Mouse (Mus musculus): ENCODE data around the gene Pecr.

Pecr gene

DNA sequence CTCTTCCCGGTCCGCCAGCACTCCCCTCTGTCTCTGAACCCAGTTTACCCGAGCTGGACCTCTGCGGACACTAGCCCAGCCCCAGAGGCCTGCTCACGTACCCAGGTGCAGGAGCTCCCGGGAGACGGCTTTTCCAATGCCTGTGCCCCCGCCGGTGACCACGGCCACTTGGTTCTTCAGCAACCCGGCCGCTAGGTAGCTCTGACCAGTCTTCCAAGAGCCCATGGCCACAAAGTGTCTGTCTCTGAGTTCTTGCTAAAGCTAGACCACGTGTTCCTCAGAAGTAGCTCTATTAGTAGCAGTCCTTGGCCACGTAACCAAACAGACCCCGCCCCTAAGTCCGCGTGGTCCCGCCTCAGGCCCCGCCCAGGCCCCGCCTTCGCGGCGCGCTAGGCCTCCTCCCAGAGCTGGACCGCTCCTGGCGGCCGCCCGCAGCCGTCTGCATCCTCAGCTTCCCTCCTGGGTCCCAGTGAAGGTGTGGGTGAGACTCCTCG lies at the start of gene Pecr, which contains the start of gene Tmem169:
Gene Pecr (minus strand): TSS at position 323 of the 494 bp plus-strand sequence.
Gene Tmem169 (plus strand): TSS at position 378 of the 494 bp plus-strand sequence.
- DNase-seq (ENCODE audit: low read depth), result peak; percentile 88

- no peak for DNase-seq (ENCODE audit: low read depth)
Measured at GRCm38 (mm10) chr1:72326162-72326821, 42.2 kb upstream of the Pecr start.

DNA sequence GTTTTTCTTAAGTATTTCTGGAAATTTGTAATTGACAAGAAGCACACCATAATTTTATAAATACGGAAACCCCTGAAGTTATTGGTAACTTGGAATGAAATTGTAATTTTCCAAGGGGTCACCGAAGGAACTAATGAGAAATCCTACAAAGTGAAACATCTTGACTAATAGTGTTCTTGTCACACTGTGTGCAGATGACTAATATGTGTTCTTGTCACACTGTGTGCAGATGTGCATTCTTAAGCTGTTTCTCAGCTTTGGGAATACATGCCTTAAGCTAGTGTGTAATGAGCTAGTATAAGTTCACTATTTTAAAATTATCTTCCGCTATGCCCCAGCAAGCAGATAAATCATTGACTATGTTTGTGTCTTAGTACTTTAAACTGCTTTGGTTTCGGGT lies 39.1 kb upstream of the Pecr start:
- no peak for DNase-seq (ENCODE audit: low read depth)

- no peak for DNase-seq (ENCODE audit: low read depth)
Measured at GRCm38 (mm10) chr1:72320759-72321158, 36.6 kb upstream of the Pecr start.

GRCm38 (mm10) chr1:72316901-72317300 lies 32.8 kb upstream of the Pecr start:
- no peak for DNase-seq (ENCODE audit: low read depth)

DNA sequence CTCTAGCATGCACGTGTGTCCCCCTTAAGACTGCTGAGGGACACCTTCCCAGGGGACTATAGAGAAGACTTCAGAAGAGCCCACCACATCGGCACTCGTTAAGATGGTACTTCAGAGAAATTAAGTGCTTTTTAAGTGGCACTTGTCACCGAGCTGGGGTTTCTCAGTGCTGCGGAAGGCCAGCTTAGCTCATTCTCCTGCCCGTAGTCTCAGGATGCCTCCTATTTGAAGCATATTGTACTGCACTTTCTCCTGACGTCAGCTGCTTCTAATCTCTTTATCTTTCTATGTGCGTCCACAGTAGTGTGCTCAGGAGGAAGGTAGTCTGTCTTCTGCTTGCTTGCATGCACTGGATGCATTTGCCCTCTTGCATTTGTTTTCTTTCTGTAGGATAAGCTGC lies 32.3 kb upstream of the Pecr start:
- DNase-seq (ENCODE audit: low read depth), result no peak

DNA sequence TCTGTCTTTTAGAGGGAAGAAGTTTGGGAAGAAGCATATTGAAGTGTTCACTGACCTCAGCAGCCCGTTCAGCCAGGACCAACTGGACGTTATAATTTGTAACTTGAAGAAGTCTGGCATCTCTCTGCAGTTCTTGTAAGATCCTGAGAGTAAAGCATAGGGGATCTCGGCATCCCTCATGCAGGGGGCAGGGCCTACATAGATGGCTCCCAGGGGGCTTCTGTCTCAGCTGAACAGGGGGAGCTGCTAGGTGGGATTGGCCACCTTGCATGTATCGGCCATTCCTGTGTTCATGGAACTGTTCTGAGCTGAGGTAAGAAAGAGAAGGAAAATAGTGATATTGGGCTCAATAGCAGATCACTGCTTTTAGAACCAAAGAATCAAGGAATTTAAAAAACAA lies 31.3 kb upstream of the Pecr start:
- no peak for DNase-seq (ENCODE audit: low read depth)

DNA sequence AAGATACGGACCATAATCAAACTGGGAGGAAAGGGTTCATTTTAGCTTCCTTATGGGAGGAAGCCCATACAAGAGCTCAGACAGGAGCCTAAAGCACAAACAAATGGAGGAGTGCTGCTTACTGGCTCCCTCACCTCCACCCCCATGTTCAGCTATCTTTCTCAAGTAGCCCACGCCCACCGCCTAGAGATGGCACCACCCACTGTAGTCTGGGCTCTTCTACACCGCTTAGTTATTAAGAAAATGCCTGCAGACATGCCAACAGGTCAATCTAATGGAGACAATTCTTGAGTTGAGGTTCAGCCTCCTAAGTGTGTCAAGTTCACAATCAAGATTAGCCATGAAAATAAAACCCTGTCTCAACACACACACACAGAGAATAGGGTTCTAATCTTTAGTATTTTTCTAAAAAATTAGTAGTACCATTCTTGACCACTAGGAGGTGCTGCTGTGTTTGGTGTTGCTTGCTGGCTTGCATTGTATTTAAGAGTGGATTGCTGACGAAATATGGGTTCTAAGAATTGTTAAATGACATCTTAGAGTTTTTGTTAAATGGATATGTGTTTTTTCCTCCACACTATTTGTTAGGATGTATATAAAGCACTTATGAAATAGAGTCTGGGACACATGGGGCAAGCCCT lies 29.4 kb upstream of the Pecr start:
- DNase-seq (ENCODE audit: low read depth), result peak; percentile 18

DNA sequence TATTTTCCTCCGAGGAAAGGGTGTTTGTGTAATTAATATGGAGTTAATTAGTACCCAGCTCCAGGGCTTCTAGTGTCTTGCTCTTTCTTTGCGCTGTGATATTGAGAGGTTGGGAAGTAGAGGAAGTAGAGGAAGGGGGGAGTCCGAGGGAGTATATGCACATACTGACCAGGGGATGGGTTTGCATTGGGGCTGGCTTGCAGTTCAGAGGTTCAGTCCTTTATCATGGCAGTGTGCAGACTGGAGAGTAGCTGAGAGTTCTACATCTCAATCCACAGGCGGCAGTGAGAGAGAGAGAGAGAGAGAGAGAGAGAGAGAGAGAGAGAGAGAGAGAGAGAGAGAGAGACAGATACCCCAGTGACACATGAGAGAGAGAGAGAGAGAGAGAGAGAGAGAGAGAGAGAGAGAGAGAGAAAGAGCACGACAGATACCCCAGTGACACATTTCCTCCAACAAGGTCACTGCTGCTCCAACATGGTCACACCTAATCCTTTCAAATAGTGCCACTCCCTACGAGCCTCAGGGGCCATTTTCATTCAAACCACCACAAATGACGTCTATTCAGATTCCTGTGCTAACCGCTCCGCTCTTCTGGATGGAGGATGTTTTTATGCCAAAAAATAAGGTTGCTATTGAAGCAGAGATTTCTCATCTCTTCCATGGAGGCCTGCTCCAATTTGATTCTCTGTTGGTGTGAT lies 28.7 kb upstream of the Pecr start:
- no peak for DNase-seq (ENCODE audit: low read depth)

DNA sequence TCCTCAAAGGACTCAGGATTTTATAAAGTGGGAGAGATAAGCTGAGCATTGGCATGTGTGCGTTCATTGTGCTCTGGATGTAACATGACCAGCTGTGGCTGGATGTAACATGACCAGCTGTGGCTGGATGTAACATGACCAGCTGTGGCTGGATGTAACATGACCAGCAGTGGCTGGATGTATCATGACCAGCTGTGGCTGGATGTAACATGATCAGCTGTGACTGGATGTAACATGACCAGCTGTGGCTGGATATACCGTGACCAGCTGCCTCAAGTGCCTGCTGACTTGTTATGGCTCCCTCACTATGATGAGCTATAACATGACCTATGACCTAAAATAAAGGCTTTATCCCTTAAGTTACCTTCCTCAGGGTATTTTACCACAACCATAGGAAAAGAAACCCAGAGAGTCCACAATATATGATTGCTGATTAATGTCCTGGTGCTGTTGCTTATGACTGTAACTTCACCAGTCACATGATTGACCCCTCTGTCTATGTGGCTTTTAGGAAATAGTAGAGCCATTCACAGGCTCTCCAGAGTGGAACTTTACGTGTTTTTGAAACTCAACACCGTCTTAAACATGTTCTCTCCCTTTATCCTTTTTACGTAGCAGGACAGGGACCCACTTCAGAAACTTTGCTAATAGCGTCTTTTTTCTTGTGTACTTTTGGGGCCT lies 25.8 kb upstream of the Pecr start:
- no peak for DNase-seq (ENCODE audit: low read depth)

- no peak for DNase-seq (ENCODE audit: low read depth)
Measured at GRCm38 (mm10) chr1:72308919-72309318, 24.8 kb upstream of the Pecr start.

DNA sequence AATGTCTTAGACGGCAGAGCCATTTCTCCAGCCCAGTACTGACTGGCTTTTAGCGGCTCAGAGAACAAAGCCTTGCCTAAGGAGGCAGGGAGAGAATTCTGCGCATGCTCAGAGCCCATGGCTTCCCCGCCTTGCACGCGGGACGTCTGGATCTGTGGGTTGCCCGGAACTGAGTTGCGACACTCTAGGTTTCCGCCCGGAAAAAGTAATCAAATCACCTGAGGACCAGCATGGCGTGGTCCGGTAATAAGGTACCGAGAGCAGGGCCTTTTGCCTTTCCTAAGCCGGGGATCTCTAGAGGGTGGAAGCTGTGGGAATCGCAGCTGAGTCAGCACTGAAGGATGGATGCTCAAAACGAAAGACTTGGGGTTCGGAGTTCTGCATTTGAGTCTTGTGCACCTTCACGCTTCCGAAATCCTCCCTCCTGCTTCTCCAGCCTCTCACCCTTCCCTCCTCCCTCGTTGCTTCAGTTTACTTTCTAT lies 23.2 kb upstream of the Pecr start, which contains the start of gene Xrcc5:
Gene Xrcc5 (plus strand): TSS at position 105 of the 482 bp plus-strand sequence.
- DNase-seq (ENCODE audit: low read depth), result peak; percentile 89

DNA sequence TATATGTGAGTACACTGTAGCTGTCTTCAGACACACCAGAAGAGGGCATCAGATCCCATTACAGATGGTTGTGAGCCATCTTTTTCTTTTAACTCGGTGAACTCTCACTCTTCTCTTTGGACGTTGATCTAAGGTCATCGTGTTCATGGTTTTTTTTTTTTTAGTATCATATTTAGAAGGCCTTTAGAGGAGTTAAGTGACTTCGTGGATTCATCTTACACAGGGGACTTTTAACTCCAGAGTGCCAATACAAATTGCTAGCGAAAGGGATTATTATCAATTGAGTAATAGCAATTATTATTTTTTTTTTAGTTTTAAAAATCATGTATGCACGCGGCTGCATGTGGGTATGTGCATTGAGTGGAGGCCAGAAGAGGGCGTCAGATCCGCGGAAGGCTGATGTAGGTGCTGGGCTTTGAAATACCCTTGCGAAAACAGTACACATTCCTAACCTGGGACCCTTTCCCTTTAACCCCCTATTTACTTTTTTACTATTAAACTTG lies 22.6 kb upstream of the Pecr start:
- no peak for DNase-seq (ENCODE audit: low read depth)

GRCm38 (mm10) chr1:72306241-72306640 lies 22.1 kb upstream of the Pecr start:
- no peak for DNase-seq (ENCODE audit: low read depth)

GRCm38 (mm10) chr1:72301845-72302244 lies 17.7 kb upstream of the Pecr start:
- DNase-seq (ENCODE audit: low read depth), result no peak

GRCm38 (mm10) chr1:72295746-72296145 lies 11.6 kb upstream of the Pecr start:
- DNase-seq (ENCODE audit: low read depth), result no peak

DNA sequence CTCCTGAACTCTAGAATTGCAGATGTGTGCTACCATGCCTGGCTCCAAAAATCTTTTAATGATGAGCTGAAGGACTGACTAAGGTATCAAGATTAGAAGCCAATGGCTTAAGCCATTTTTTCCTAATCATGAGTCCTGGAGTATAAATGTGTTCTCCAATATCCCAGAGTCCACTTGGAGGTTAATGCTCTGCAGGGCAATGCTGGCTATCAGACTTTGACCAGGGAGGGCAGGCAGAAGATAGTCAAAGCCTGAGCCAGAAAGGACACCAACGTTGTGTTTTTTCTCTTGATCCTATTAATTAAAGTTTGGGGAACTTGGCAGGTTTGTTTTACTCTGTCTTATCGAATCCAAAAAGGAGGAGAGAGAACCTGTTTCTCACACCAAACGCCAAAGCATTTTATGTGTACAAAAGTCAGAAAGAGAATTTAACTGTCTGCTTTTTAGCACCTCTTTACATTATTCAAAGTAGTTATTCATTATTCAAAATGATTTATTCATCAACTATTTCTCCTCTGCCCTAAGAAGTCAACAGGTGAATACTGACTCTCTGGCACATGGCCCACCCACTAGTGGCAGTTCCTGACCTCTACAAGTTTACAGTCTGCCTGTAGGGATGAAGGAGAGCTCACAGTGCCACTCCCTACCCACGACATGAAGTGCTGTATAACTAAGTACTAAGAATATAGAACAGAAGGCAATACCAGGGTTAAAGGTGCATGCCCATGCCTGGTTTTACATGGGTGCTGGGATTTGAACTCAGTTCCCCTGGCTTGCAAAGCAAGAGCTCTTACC lies 10.0 kb upstream of the Pecr start:
- no peak for DNase-seq (ENCODE audit: low read depth)

- no peak for DNase-seq (ENCODE audit: low read depth)
Measured at GRCm38 (mm10) chr1:72291925-72292324, 7.8 kb upstream of the Pecr start.

DNA sequence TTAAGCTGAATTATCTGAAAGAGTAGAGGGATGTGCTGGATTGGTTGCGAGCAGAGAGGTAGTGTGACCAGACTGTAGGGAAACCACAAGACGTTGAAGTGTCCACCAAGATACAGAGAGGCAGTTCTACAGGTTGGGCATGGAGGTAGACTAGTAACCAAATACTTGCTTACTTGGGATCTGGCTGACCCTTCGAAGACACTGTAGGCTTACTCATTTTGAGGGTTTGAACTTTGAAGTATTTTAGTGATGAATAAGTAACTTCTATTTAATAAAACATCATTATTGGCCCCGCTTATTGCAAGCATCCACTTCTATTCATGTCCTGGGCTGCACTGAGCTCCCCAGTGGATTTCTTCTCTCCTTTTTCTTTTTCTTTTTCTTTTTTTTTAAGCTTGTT lies 7.3 kb upstream of the Pecr start:
- no peak for DNase-seq (ENCODE audit: low read depth)

DNA sequence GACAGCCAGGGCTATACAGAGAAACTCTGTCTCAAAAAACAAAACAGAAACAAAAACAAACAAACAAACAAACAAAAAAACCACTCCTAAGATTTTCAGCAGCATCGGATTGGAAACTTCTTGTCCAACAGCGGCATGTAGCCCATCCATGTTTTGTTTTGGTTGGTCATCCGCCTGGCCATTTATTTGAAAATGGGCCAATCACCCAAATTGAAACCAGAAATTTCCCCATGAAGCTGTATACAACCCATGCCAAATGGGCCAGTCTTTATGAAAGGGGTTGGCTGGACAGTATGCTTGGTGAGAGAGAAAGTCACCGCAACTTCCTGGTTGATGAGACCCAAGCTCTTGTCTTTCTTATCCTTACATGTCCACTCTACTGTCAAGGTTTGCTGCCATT lies 6.8 kb upstream of the Pecr start:
- no peak for DNase-seq (ENCODE audit: low read depth)

- no peak for DNase-seq (ENCODE audit: low read depth)
Measured at GRCm38 (mm10) chr1:72288527-72289150, 4.5 kb upstream of the Pecr start.

Data from fibroblast of lung, adult 2 months (primary cell).